Mouse (Mus musculus) retina, postnatal 7 days (tissue): ENCODE measurements around the gene Peak1.

Experiments
- DNase-seq: peaks from one replicate; pipeline ENCODE4 v3.0.0-alpha.2; 2012; ENCODE audit warnings: low read depth, low spot score

The Peak1 gene

DNA sequence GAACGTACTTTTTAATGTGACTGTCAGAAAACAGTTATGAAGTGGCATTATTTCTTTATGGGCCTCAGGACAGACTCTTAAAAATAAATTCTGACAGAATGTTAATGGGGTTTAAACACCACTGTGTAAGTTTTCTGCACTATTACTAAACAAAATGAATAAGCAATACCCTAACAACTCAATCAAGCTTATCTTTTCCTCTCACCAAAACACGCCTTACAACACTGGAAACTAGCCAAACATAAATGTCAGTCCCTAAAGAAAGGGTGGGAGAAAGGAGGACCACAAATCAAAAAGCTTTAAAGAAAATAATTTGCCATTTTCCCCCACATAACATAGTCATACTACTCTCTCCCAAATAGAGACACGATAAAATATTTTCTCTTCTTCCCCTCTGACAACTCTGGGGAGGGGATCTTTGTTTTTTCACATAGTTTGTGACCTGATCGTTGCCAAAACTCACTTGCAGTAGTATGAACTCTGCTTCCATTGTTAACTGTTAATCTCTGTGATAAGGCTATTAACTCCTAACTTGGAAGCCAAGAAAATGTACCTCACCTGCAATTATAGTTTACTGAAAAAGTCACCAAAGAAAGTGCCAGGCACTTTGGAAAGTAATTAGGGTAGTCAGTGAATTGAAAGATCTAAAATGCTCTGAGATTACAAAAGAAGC lies 1.8 kb downstream of the Peak1 start:
- no peak for DNase-seq

DNA sequence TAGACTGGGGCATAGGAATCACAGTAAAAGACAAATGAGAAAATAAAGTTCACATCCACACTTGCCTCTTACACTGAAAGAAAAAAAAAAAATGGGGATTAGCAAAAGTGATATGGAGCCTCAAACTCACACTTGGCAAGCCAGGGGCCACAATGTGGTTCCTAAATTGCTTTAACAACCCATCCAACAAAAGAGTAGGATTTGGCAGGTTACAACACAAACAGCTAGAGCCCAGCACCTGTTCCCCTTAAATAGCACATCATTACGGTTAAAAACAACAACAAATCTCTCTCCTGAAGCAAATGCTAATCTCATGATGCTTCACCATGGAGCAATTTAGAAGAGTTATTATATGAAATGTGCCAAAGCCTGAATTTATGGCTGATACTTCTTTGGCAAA lies 2.5 kb downstream of the Peak1 start:
- DNase-seq, result no peak

DNA sequence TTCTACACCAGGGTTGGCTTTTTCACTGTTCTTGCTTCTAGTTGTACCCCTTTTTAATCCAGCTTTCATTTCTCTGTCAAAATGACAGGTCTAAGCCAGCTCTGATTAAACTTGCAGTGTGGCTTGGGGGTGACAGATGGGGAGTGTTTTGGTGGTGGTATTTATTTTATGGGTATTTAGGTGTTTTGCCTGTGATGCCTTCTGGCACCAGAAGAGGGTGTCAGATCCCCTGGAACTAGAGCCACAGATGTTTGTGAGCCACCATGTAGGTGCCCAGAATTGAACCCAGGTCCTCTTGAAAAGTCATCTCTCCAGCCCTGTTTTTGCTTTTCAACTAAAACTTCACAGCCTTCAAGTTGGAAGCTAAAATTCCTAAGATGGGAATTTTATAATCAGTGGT lies 3.5 kb downstream of the Peak1 start:
- no peak for DNase-seq

- no peak for DNase-seq
These were observed 5.2 kb downstream of the Peak1 start for GRCm38 (mm10) chr9:56412716-56413115.

DNA sequence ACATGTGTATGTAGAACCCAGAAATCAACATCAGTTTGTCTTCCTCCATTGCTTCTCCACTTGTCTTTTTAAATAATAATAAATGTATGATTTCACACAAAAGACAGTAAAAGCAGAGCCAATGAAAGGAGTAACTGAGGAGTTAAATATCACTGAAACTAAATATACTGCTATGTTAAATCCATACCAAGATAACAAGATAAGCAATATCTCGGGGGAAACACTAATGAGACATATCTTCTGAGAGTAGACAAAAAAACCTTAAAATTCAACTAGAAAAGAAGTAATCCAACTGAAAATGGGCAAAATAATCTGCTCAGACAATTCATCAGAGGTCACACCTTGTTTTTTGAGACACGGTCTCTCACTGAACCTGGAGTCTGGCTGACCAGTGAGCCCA lies 7.9 kb downstream of the Peak1 start:
- DNase-seq, result no peak

GRCm38 (mm10) chr9:56404619-56405018 lies 13.2 kb downstream of the Peak1 start:
- DNase-seq, result no peak

DNA sequence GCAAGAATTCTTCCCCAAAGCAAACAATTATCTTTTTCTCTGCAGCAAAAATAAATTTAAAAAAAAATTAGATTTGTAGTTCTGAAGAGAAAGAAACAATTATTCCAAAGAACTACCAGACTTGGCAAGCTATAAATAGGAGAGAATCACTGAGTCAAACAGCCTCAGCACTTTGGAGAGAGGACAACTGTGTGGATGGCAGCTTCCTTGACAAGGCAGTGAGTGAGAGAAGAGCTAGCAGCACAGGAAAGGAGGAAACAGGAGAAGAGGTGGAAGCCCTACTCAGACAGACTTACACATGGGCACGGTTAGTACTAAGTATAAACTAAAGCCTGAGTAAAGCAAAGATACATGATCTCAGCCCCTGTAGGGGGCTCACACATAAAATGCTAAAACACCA lies 21.6 kb downstream of the Peak1 start:
- no peak for DNase-seq

DNA sequence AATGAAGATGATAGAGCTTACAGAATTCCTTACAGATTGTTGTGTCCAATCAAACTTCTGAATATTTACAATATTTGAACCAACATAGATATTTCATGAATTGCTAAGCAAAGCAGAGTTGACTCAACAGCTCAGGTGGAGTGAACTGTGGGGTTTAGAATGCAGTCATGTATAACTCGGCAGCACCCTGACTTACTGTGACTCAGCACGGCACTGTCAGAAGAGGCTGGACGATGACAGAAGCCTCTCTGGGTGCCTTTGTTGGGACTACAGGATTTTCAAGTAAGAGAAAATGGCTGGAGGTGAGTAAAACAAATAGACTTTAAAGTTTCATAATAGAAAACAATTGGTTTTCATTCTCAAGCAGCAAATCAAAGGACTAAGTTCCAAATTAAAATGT lies 25.0 kb downstream of the Peak1 start:
- DNase-seq, result no peak

DNA sequence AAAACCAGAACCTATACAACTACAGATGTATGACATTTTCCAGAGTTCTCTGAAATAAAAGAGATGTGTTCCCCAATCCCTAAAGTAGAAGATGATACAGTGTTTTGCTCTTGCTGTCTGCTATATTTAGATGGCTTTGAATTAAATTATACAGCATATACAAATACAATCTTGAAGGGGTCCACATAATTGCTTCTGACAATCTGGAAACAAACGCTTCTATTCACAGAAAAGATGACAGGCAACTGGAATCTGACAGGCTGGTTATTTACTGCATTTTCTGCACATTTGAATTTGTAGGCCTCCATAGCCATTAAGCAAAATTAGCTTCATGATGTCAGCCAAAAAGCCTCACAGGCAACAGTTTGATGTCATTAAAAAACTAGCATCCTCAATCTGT lies 35.1 kb downstream of the Peak1 start:
- no peak for DNase-seq

GRCm38 (mm10) chr9:56374401-56374800 lies 43.5 kb downstream of the Peak1 start:
- no peak for DNase-seq

DNA sequence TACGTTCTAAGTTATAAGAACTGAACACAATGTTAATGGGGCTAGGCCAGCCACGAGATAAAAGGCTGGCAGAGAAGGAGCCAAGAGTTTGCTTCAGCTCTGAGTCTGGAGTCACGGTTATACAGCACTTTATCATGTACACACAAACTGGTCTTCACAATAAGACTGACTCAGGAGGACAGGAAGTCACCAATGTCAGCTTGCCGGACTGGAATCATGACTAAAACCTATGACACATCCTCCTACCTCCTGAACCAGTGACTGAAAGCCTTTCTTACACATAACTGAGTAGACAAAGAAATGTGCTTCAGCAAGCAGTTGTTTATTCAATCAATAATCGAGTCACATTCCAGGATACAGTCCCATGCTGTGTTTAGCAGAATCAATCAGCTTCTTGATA lies 47.2 kb downstream of the Peak1 start:
- no peak for DNase-seq

GRCm38 (mm10) chr9:56368814-56369213 lies 49.1 kb downstream of the Peak1 start:
- no peak for DNase-seq

GRCm38 (mm10) chr9:56363306-56363705 lies 54.6 kb downstream of the Peak1 start:
- no peak for DNase-seq

GRCm38 (mm10) chr9:56359261-56359660 lies 58.6 kb downstream of the Peak1 start:
- DNase-seq, result no peak

DNA sequence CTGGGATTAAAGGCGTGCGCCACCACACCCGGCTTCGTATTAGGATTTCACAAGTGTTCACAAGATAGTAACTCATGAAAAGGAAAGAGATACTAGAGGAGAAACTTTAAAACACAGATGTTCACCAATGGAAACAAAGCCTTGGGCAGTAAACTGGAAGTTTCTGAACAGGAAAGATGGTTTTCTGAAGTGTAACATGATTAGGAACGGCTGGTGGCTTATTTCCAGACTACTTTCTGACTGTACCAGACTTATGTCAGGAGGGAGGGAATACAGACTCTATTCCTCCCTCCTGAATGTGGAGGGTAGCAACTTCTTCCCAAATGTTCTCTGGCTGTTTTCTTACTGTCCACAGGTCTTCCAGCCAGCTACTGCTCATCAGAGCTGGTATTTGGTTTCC lies 62.7 kb downstream of the Peak1 start:
- DNase-seq, result no peak

DNA sequence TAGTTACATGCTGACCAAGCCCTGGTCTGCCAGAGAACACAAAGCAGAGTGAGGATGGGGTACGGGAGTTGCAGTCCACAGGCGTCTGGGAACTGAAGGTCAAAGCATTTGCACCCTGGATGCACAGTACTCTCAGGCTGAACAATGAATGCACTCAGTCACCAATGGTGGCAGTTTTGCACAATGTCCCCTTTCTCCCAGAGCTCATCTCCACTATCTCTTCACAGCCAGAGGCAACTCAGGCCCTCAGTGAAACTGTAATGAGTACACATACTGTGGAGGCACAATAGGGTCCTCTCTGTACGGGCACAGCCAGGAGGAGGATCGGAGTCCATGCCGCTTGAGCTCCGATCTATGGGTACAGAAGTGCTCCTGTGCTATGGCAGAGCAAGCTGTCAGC lies 71.5 kb downstream of the Peak1 start:
- no peak for DNase-seq

DNA sequence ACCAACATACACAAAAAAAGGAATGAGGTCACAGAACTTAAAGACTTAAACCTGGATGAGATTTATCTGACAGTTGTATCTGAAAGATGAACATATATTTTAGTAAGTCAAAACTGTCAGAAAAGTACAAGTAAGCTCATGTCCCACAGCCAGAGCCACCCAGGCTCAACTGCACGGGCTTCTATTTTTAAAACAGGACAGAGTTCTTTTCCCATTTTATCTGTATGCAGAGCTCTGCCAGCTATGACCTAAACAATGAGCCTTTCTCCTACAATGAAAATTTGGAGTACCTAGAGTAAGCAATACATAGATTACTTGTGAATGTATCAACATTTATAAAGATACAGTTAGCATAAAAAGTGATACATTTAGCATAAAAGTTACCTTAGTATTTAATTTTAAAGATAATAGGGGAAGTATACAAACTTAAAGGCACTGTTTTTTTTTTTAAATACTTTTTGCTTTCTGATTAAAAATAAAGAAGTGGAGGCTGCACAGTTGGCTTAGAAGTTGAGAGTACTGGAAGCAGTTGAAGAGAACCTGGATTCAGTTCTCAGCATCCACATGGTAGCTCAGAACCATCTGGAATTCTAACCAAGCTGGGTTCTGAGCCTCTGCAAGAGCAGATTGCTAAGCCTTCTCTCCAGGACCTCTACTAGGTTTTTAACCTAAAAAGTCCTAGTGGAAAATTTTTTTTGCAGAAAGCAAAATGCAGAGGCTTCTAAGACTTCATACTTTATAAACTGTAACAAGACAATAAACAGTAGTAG lies 78.3 kb downstream of the Peak1 start:
- DNase-seq, result no peak

- DNase-seq, result no peak
These were observed 83.5 kb downstream of the Peak1 start for GRCm38 (mm10) chr9:56334363-56334762.

- DNase-seq, result no peak
These were observed 85.1 kb downstream of the Peak1 start for GRCm38 (mm10) chr9:56332774-56333173.

- no peak for DNase-seq
These were observed 91.3 kb downstream of the Peak1 start for GRCm38 (mm10) chr9:56326511-56327005.

- DNase-seq, result no peak
These were observed 92.1 kb downstream of the Peak1 start for GRCm38 (mm10) chr9:56325725-56326124.

DNA sequence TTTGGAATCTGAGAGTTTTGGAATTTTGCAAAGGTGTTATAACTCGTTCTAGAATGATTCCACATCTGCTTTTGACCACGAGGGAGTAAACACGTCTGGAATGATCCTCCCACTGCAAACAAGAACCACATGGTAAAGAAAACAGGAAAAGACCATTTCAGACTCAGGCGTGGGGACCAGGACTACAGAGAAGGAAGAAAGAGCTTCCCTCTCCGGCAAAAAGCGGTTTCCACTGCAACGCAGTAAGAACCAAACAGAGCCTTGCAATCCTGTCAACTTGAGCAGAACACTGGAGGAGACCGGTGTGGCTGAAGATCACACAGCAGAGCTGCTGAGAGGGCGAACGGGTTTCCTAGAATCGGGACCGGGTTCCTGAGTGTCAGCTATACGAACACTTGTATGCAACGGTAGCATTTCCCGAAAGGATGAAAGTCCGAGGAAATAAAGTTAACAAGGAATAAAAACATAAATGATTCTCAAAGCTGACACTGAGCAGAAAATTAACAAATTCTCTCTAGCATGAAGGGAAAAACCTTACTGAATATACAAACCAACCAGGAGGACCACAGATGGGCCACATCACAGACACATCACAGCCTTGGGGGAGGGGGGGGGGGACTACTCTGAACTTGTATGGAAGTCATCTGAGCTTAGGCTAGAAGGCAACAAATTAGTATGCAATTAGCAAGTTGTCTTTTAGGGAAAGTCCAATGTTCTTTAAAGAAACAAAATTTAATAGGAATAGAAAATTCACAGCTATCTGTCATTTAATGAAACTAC lies 93.1 kb downstream of the Peak1 start:
- no peak for DNase-seq
